Mouse (Mus musculus) limb, embryonic 10.5 days (tissue): ENCODE measurements at regions not wholly inside any gene's neighbourhood (a gene's known extent, or its start where the extent isn't known, plus 50 kb on each side); places are given as distances from the start of the nearest gene placed in this dataset.

Experiments used
- DNase-seq: peaks from one replicate; pipeline ENCODE4 v3.0.0-alpha.2; 2017; ENCODE audit warnings: low spot score
- H3K27ac ChIP-seq: fragments of 300-500 bp; sonication (generic); 2 replicates; pipeline ENCODE4 v1.5.1; 2016; ENCODE audit warnings: mild to moderate bottlenecking
- H3K27me3 ChIP-seq: fragments of 300-500 bp; sonication (generic); 2 replicates; pipeline ENCODE4 v1.6.1; 2016; ENCODE audit warnings: low read depth, mild to moderate bottlenecking; ENCODE audit not compliant: poor library complexity, severe bottlenecking
- H3K36me3 ChIP-seq: fragments of 300-500 bp; sonication (generic); 2 replicates; pipeline ENCODE4 v1.6.1; 2016; ENCODE audit warnings: mild to moderate bottlenecking, moderate library complexity
- H3K4me1 ChIP-seq: fragments of 300-500 bp; sonication (generic); 2 replicates; pipeline ENCODE4 v1.6.1; 2016
- H3K4me3 ChIP-seq: fragments of 300-500 bp; sonication (generic); 2 replicates; pipeline ENCODE4 v1.5.1; 2016; ENCODE audit warnings: mild to moderate bottlenecking, moderate library complexity
- H3K9me3 ChIP-seq: fragments of 300-500 bp; sonication (generic); replicated peaks from 2 replicates; pipeline ENCODE4 v1.6.1; 2016; ENCODE audit warnings: mild to moderate bottlenecking
- WGBS: fragments of 180-500 bp; shearing (Covaris S2); methylation state at CpG from one replicate; pipeline ENCODE4 v1.1.7; 2016; 5-methylcytosine and 5-hydroxymethylcytosine counted together

DNA sequence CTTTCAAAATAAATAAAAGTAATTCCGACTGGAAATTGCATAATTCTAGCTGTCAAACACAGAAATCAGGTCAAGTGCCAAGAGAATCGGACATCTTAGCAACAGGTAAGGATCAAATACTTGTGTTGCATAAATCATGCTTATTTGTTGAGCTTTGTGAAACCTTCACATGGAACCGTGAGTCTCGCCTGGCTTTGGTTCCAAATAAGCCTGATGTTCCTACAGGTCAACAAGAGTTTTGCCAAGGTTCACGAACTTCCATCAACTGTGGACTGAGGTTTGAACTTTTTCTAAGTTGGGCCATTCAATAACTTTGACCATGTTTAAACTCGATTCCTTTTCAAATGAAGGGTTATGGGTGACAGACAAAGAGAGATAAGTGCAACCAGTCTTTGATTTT lies 332.8 kb downstream of the Ankrd50 start:
- no peak for DNase-seq
- WGBS = 90% methylated on average over 6 of the region's 6 CpGs
- Histone ChIP-seq H3K36me3 (no peaks in the 10 kb centered on the region), H3K27me3 (no peaks in the 10 kb centered on the region), H3K9me3 (no peaks in the 10 kb centered on the region), H3K4me1 (no peaks in the 10 kb centered on the region), H3K4me3 (no peak overlapping the region), H3K27ac (no peak overlapping the region)

- Histone ChIP-seq H3K9me3 (no peaks in the 10 kb centered on the region), H3K36me3 (no peaks in the 10 kb centered on the region), H3K27ac (no peak overlapping the region), H3K4me1 (peaks cover 4% of the 10 kb centered on the region; the same call in 1 of the 2 replicates), H3K4me3 (no peak overlapping the region), H3K27me3 (no peaks in the 10 kb centered on the region)
- WGBS = 94% methylated on average over 2 of the region's 2 CpGs
- DNase-seq = no peak
Measured at GRCm38 (mm10) chr3:38146663-38147062, 338.0 kb downstream of the Ankrd50 start.

- H3K4me3 ChIP-seq = no peak overlapping the region
- peaks cover 4% of the 10 kb centered on the region; the same call in 1 of the 2 replicates for H3K4me1 ChIP-seq
- H3K27ac ChIP-seq = no peak overlapping the region
- WGBS = 76% methylated on average over 2 of the region's 2 CpGs
- no peaks in the 10 kb centered on the region for H3K27me3 ChIP-seq
- no peaks in the 10 kb centered on the region for H3K36me3 ChIP-seq
- no peaks in the 10 kb centered on the region for H3K9me3 ChIP-seq
- no peak for DNase-seq
Measured at GRCm38 (mm10) chr3:38145444-38145843, 339.2 kb downstream of the Ankrd50 start.

DNA sequence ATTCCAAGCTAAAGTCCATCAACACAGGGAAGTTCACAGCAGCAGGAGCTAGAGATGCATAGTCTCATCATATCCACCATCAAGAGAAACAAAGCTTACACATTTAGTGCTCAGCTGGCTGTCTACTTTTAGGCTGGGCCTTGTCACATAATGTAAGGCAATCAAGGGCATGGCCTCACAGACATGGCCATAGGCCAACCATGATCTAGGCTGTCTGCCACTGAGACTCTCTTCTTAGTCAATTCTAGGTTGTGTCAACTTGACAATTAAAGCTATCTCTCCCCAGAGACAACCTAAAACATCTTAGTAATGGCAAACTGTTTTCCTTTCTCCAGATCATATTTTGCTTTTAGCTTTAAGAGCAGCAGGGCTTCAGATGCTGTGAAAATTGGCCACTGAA lies 340.0 kb downstream of the Ankrd50 start:
- no peak overlapping the region for H3K27ac ChIP-seq
- H3K27me3 ChIP-seq = no peaks in the 10 kb centered on the region
- no peak overlapping the region for H3K4me3 ChIP-seq
- H3K36me3 ChIP-seq = no peaks in the 10 kb centered on the region
- H3K4me1 ChIP-seq = peaks cover 4% of the 10 kb centered on the region; the same call in 1 of the 2 replicates
- H3K9me3 ChIP-seq = no peaks in the 10 kb centered on the region
- no peak for DNase-seq

- WGBS = 83% methylated on average over 11 of the region's 11 CpGs
- no peak for DNase-seq
- H3K27ac ChIP-seq = no peak overlapping the region
Measured at GRCm38 (mm10) chr3:38143147-38143883, 341.3 kb downstream of the Ankrd50 start.

GRCm38 (mm10) chr3:38139387-38139786 lies 345.3 kb downstream of the Ankrd50 start:
- Histone ChIP-seq H3K9me3 (no peaks in the 10 kb centered on the region), H3K27ac (no peak overlapping the region), H3K4me1 (peaks cover 4% of the 10 kb centered on the region; the same call in 1 of the 2 replicates), H3K36me3 (no peaks in the 10 kb centered on the region), H3K27me3 (no peaks in the 10 kb centered on the region), H3K4me3 (no peak overlapping the region)
- WGBS = 97% methylated on average over 4 of the region's 4 CpGs
- no peak for DNase-seq

More at GRCm38 (mm10) chr3:38143147-38143883, 341.3 kb downstream of the Ankrd50 start:
- peaks cover 4% of the 10 kb centered on the region; the same call in 1 of the 2 replicates for H3K4me1 ChIP-seq
- no peaks in the 10 kb centered on the region for H3K27me3 ChIP-seq
- H3K36me3 ChIP-seq = no peaks in the 10 kb centered on the region
- no peaks in the 10 kb centered on the region for H3K9me3 ChIP-seq
- H3K4me3 ChIP-seq = no peak overlapping the region

DNA sequence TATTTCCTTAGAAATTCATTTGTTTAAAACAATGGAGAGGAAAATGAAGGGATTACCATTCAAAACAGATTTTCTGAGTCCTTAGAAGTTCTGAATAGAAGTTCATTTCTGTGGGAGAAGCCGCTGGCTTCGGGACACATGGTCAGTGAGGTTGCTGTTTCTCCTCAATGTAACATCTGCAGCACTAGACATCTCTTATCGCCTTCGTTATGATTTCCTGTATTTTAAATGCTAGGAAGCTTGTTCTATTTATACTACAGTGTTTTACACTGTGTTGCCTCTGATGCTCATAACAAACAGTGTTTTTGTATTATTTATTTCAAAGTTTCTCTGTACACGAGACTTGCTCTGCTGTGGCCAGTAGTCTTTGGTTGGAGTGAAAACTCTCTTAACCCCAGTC lies 346.6 kb downstream of the Ankrd50 start:
- Histone ChIP-seq H3K27ac (no peak overlapping the region), H3K36me3 (no peaks in the 10 kb centered on the region), H3K4me3 (no peak overlapping the region), H3K9me3 (no peaks in the 10 kb centered on the region), H3K4me1 (peaks cover under 1% of the 10 kb centered on the region; the same call in 1 of the 2 replicates), H3K27me3 (no peaks in the 10 kb centered on the region)
- DNase-seq = no peak
- 84% methylated on average over 5 of the region's 5 CpGs for WGBS

GRCm38 (mm10) chr3:38135808-38136214 lies 348.8 kb downstream of the Ankrd50 start:
- DNase-seq = no peak
- WGBS = 94% methylated on average over 10 of the region's 10 CpGs
- H3K27ac ChIP-seq = no peak overlapping the region
- H3K27me3 ChIP-seq = no peaks in the 10 kb centered on the region
- H3K9me3 ChIP-seq = no peaks in the 10 kb centered on the region
- H3K4me1 ChIP-seq = peaks cover 12% of the 10 kb centered on the region
- H3K36me3 ChIP-seq = no peaks in the 10 kb centered on the region
- no peak overlapping the region for H3K4me3 ChIP-seq

GRCm38 (mm10) chr3:38134425-38134824 lies 350.2 kb downstream of the Ankrd50 start:
- H3K9me3 ChIP-seq = no peaks in the 10 kb centered on the region
- peaks cover 12% of the 10 kb centered on the region for H3K4me1 ChIP-seq
- H3K27ac ChIP-seq = 0 out of 2 replicates have a peak overlapping the region, but pooled peaks have one; percentile 6
- 85% methylated on average over 4 of the region's 4 CpGs for WGBS
- H3K36me3 ChIP-seq = no peaks in the 10 kb centered on the region
- DNase-seq = no peak
- H3K27me3 ChIP-seq = no peaks in the 10 kb centered on the region
- no peak overlapping the region for H3K4me3 ChIP-seq

DNA sequence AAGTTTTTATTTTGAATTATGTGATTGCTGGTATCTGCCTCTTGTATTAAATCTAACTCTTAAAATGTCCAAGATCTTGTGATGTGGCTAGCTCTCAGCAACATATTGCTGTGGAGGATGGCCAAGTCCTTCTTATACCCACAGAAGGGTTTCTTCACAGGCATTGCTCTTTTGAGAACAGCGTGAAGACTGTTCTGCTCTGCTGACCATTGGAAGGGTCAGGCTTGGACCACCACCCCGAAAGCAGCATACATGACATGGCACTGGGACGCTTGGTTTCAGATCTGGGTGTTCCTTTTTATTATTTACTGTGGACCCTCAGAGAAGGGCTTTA lies 352.8 kb downstream of the Ankrd50 start:
- no peaks in the 10 kb centered on the region for H3K9me3 ChIP-seq
- H3K36me3 ChIP-seq = no peaks in the 10 kb centered on the region
- 93% methylated on average over 3 of the region's 3 CpGs for WGBS
- peak overlapping the region; percentile 42; the same call in 1 of the 2 replicates for H3K27ac ChIP-seq
- no peak overlapping the region for H3K4me3 ChIP-seq
- peaks cover 12% of the 10 kb centered on the region for H3K4me1 ChIP-seq
- H3K27me3 ChIP-seq = no peaks in the 10 kb centered on the region
- DNase-seq = no peak

- no peak for DNase-seq
- H3K4me1 ChIP-seq = peaks cover 12% of the 10 kb centered on the region
- H3K9me3 ChIP-seq = no peaks in the 10 kb centered on the region
- H3K27me3 ChIP-seq = no peaks in the 10 kb centered on the region
- no peak overlapping the region for H3K4me3 ChIP-seq
- WGBS = 93% methylated on average over 12 of the region's 12 CpGs
- no peaks in the 10 kb centered on the region for H3K36me3 ChIP-seq
- no peak overlapping the region for H3K27ac ChIP-seq
Measured at GRCm38 (mm10) chr3:38131176-38131886, 353.3 kb downstream of the Ankrd50 start.

- Histone ChIP-seq H3K9me3 (no peaks in the 10 kb centered on the region), H3K4me1 (peaks cover 12% of the 10 kb centered on the region), H3K27ac (no peak overlapping the region), H3K36me3 (no peaks in the 10 kb centered on the region), H3K4me3 (no peak overlapping the region), H3K27me3 (no peaks in the 10 kb centered on the region)
- 81% methylated on average over 1 of the region's 1 CpGs for WGBS
- DNase-seq = no peak
Measured at GRCm38 (mm10) chr3:38130088-38130487, 354.6 kb downstream of the Ankrd50 start.

- 76% methylated on average over 2 of the region's 2 CpGs for WGBS
- no peak overlapping the region for H3K27ac ChIP-seq
Measured at GRCm38 (mm10) chr3:38129167-38129500, 355.5 kb downstream of the Ankrd50 start.

More at GRCm38 (mm10) chr3:38129167-38129500, 355.5 kb downstream of the Ankrd50 start:
- no peaks in the 10 kb centered on the region for H3K9me3 ChIP-seq
- no peaks in the 10 kb centered on the region for H3K36me3 ChIP-seq
- H3K27me3 ChIP-seq = no peaks in the 10 kb centered on the region
- H3K4me1 ChIP-seq = peaks cover 12% of the 10 kb centered on the region
- no peak overlapping the region for H3K4me3 ChIP-seq
- no peak for DNase-seq
